Mouse (Mus musculus) embryo, embryonic 10.5 days (tissue): ENCODE measurements at regions not wholly inside any gene's neighbourhood (a gene's known extent, or its start where the extent isn't known, plus 50 kb on each side); places are given as distances from the start of the nearest gene placed in this dataset.

Experiments
- DNase-seq: peaks from one replicate; pipeline ENCODE4 v3.0.0-alpha.2; 2015; ENCODE audit warnings: low spot score

DNA sequence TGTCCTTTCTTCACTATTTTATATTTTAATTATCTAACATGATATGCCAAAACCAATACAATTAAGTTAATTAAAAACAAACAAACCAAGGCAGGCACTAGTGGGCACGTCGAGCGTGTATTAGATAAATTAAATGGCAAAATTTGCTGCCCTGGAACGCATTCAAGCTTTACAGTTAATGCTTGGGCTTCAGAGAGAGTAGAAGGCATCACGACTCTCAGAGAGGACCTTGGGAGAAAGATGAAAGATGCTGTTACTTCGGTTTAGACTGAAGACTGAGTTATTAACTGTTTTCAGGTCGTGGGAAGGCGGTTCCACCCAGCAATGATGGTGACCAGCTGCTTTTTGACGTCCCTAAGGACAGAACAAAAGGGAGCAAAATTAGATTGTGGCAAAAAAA, 71.7 kb upstream of the Boc start:
- peak; percentile 16 for DNase-seq

- peak; percentile 74 for DNase-seq
Measured at GRCm38 (mm10) chr16:44629296-44630275, 70.9 kb upstream of the Boc start.

- no peak for DNase-seq
Measured at GRCm38 (mm10) chr16:44625871-44626293, 67.2 kb upstream of the Boc start.

GRCm38 (mm10) chr16:44625108-44625616, 66.5 kb upstream of the Boc start:
- DNase-seq, result no peak

GRCm38 (mm10) chr16:44621573-44621972, 62.9 kb upstream of the Boc start:
- no peak for DNase-seq

- no peak for DNase-seq
Measured at GRCm38 (mm10) chr16:44620536-44620935, 61.8 kb upstream of the Boc start.

GRCm38 (mm10) chr16:44619476-44620103, 60.9 kb upstream of the Boc start:
- DNase-seq, result no peak

- no peak for DNase-seq
Measured at GRCm38 (mm10) chr16:44617041-44617440, 58.3 kb upstream of the Boc start.

GRCm38 (mm10) chr16:44616376-44616775, 57.7 kb upstream of the Boc start:
- peak; percentile 63 for DNase-seq

GRCm38 (mm10) chr16:44615878-44616206, 57.1 kb upstream of the Boc start:
- peak; percentile 69 for DNase-seq

- no peak for DNase-seq
Measured at GRCm38 (mm10) chr16:44615172-44615877, 56.6 kb upstream of the Boc start.

- no peak for DNase-seq
Measured at GRCm38 (mm10) chr16:44614235-44614634, 55.5 kb upstream of the Boc start.

GRCm38 (mm10) chr16:44612676-44613075, 54.0 kb upstream of the Boc start:
- DNase-seq, result no peak

- no peak for DNase-seq
Measured at GRCm38 (mm10) chr16:44611525-44611924, 52.8 kb upstream of the Boc start.

GRCm38 (mm10) chr16:44608586-44608985, 49.9 kb upstream of the Boc start:
- no peak for DNase-seq
